Mouse (Mus musculus) E14TG2a.4 (cell line): ENCODE results near the gene Zfp319.
A peak's percentile ranks its signal among the peaks of the same experiment; 100 is the strongest.

Experiments
- H3K27me3 ChIP-seq: 2 replicates; pipeline ENCODE4 v1.6.1; 2014; ENCODE audit warnings: low read length, control low read depth; ENCODE audit not compliant: insufficient read depth
- H3K36me3 ChIP-seq: 2 replicates; pipeline ENCODE4 v1.6.1; 2014; ENCODE audit warnings: low read length, control low read depth; ENCODE audit not compliant: insufficient read depth
- H3K4me1 ChIP-seq: replicated peaks from 2 replicates; pipeline ENCODE4 v1.6.1; 2014; ENCODE audit warnings: low read depth, low read length, control low read depth
- H3K4me3 ChIP-seq: replicated peaks from 2 replicates; pipeline ENCODE4 v1.5.1; 2014; ENCODE audit warnings: mild to moderate bottlenecking, low read length
- H3K9me3 ChIP-seq: 2 replicates; pipeline ENCODE4 v1.6.1; 2014; ENCODE audit warnings: low read length, control low read depth
- CTCF ChIP-seq: conservative IDR thresholded peaks from 2 replicates; pipeline ENCODE4 v1.5.1; 2014; ENCODE audit warnings: low read length
- NANOG ChIP-seq: IDR thresholded peaks from 2 replicates; pipeline ENCODE4 v1.6.1; 2014; ENCODE audit warnings: borderline replicate concordance, low read length, mixed read lengths
- POU5F1 ChIP-seq: IDR thresholded peaks from 2 replicates; pipeline ENCODE4 v1.6.1; 2014; ENCODE audit warnings: low read length, borderline replicate concordance

Gene Zfp319

DNA sequence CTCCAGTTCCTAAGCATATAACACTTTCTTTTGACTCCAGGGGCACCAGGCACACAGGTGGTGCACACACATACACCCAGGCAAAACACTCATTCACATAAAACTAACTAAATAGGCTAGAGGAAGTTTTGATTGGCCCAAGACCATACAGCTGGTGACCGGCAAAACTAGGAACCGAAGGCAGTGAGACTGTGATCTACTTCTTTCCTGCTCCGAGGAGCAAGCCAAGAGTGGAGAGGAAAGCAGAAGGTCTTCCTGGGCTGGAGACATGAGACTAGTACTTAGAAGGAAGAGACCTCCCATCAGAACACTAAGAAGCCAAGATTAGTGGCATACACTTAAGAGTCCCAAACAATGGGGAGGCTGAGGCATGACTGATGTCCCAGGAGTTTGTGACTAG lies 8.5 kb downstream of the Zfp319 start:
- no peak for TF ChIP-seq NANOG
- TF ChIP-seq CTCF: no peak
- TF ChIP-seq POU5F1: no peak
- peaks cover 97% of the 10 kb centered on the region for H3K27me3 ChIP-seq

DNA sequence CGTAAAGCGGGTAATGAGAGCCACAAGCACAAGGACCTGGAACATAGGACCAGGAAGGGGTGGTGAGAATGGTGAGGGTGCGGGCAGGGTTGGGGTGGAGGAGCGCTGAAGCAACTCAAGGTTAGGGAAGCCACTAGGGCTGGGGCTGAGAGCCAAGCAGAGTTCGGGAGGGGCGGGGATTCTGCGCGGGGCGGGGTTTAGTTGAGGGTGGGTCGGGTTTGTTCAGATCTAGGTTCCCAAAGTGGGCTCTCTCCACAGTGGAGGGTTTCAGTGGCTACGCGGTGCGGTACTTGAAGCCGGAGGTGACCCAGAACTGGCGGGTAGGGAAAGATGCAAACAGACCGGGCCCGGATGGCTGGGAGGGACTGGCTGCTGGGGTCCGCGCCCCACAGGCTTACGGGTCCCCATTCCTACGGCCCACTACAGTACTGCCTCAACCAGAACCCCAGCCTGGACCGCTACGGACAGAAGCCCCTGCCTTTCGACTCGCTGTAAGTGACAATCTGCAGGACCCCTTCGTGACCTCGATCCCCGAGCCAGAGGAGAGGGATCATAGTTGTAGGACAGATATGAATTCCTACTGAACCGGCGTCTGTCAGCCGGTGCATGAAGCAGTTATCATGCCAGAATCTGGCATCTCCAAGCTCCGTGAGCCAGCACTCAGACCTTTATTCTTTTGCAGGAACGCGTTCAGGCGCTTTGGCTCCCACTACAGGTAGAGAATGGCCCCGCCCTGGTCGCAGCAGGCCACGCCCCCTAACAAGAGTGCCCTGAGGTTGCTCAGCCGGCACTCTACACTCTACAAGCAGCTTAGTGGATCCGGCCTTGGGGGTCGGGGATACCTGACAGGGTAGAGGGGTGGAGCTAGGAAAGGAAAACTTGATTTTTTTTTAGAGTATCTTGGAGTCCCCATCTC lies 11.3 kb downstream of the Zfp319 start:
- H3K9me3 ChIP-seq: no peaks in the 10 kb centered on the region
- H3K4me1 ChIP-seq: peaks cover 22% of the 10 kb centered on the region
- peak overlapping the region; percentile 81 for H3K4me3 ChIP-seq
- TF ChIP-seq NANOG: no peak
- no peak for TF ChIP-seq POU5F1
- peaks cover 79% of the 10 kb centered on the region for H3K27me3 ChIP-seq
- H3K36me3 ChIP-seq: peaks cover 1% of the 10 kb centered on the region; the same call in 1 of the 2 replicates

More for the DNA sequence above, 8.5 kb downstream of the Zfp319 start:
- Histone ChIP-seq H3K4me3 (no peak overlapping the region), H3K9me3 (no peaks in the 10 kb centered on the region), H3K36me3 (peaks cover 21% of the 10 kb centered on the region), H3K4me1 (peaks cover 32% of the 10 kb centered on the region)

DNA sequence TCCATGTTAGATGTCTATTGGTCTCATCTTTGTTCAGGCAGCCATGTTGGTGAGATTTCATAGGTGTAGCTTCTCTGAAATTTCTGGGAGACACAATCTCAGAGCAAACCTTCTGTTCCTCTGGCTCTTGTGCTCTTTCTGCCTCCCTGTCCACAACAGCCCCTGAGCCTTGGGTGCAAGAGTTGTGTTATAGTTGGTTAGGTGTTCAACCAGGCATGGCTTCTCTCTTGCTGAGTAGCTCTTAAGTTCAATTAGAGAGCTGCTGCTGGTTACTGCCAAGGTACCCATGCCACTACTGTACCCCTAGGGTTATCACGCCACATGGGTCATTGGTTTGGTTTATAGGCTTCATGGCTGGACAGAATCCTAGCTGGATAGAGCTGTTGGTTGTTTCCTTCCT lies 16.4 kb downstream of the Zfp319 start:
- H3K4me1 ChIP-seq: peaks cover 25% of the 10 kb centered on the region
- H3K4me3 ChIP-seq: no peak overlapping the region
- no peaks in the 10 kb centered on the region for H3K36me3 ChIP-seq
- TF ChIP-seq CTCF: no peak
- no peak for TF ChIP-seq POU5F1
- no peak for TF ChIP-seq NANOG
- peaks cover 39% of the 10 kb centered on the region for H3K27me3 ChIP-seq
- H3K9me3 ChIP-seq: no peaks in the 10 kb centered on the region

DNA sequence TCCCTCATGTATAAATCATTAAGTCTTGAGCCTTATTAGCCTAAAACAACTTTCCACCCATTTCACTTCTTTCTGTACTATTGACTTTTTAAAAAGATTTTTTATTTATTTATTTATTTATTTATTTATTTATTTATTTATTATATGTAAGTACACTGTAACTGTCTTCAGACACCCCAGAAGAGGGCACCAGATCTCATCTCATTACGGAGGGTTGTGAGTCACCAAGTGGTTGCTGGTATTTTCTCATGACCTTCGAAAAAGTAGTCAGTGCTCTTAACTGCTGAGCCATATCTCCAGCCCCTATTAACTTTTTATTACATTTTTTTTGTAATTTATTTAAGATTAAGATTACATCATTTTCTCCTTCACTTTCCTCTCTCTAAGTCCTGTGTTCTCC lies 17.0 kb downstream of the Zfp319 start:
- TF ChIP-seq CTCF (no peak), POU5F1 (no peak), NANOG (no peak)
- H3K9me3 ChIP-seq: no peaks in the 10 kb centered on the region
- no peaks in the 10 kb centered on the region for H3K36me3 ChIP-seq
- H3K4me1 ChIP-seq: peaks cover 22% of the 10 kb centered on the region
- peaks cover 33% of the 10 kb centered on the region for H3K27me3 ChIP-seq
- H3K4me3 ChIP-seq: no peak overlapping the region

DNA sequence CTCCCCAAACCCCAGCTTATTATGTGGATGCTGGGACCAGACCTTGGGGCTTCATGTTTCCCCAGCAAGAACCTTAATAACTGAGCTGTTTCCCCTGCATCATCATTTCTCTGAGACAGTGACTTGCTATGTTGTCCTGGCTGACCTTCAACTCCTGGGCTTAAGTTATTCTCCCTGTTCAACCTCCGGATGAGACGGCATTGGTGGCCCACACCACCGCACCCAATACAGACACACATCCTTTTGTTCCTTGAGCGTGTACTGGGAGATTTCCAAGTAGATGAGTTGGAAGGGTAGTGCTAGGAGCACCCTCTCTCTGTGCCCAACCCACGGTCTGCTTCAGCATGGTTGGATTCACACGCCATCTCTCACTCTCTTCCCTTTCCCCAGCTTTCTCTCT lies 17.9 kb downstream of the Zfp319 start:
- Histone ChIP-seq H3K27me3 (peaks cover 25% of the 10 kb centered on the region), H3K4me3 (no peak overlapping the region), H3K36me3 (no peaks in the 10 kb centered on the region), H3K9me3 (no peaks in the 10 kb centered on the region), H3K4me1 (peaks cover 22% of the 10 kb centered on the region)
- no peak for TF ChIP-seq NANOG
- TF ChIP-seq CTCF: no peak
- TF ChIP-seq POU5F1: no peak

DNA sequence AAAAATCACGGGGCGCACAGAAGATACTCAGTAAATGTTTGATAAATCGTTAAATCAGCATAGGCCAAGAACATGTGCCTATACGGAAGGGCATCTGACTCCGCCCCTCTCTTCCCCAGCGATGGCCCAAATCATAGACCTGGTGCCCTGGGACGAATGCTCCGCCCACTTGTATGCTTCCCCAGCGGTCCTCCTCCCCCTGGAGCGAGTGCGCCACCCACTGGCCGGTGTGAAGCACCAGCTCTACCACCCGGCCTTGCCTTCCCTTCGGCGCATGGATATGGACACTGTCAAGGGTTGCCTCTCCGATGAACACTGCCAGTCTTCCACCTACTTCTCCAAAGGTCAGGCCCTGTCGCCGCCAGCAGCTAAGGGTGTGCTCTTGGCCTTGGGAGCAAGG lies 18.9 kb downstream of the Zfp319 start:
- peak overlapping the region; percentile 43; the same call in 1 of the 2 replicates for H3K4me3 ChIP-seq
- no peaks in the 10 kb centered on the region for H3K9me3 ChIP-seq
- no peaks in the 10 kb centered on the region for H3K36me3 ChIP-seq
- H3K27me3 ChIP-seq: peaks cover 16% of the 10 kb centered on the region
- H3K4me1 ChIP-seq: peaks cover 22% of the 10 kb centered on the region
- TF ChIP-seq CTCF (peak; percentile 52), NANOG (no peak)

DNA sequence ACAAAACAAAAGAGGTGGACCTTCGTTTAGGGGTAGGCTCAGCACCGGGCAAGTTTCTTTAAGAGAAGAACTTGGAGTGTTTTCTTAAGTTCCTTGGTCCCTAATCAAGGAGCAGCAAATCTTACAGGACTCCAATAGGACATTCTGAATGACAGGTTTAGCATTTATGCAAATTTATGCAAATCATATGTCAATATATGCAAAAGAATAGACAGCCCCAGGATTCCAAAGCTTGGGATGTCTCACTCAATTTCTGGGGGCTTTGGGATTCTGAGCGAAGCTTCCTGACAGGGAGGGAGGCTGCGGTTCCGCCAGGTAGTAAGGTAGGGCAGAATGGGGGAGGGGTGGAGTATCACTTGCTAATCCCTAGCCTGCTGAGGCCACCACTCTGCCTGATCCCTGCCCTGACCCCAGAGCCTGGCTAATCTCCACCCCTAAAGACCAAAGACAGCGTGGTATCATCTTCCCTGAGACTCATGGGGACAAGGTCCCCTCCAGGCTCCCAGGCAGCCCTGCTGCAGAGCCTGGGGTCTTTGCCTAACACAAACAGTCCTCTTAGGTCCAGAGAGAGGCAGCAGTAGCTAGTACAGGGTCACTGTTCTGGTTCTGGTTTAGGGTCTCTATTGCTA lies 21.3 kb downstream of the Zfp319 start, which contains the start of gene Tepp:
Gene Tepp (plus strand): TSS at position 225 of the 629 bp plus-strand sequence.
- peaks cover 22% of the 10 kb centered on the region for H3K4me1 ChIP-seq
- H3K9me3 ChIP-seq: no peaks in the 10 kb centered on the region
- peaks cover 11% of the 10 kb centered on the region for H3K27me3 ChIP-seq
- TF ChIP-seq CTCF (no peak), POU5F1 (peak; percentile 58; the same call in 1 of the 2 replicates), NANOG (no peak)
- no peaks in the 10 kb centered on the region for H3K36me3 ChIP-seq
- H3K4me3 ChIP-seq: 0 out of 2 replicates have a peak within 1 kb of the TSS, but pooled peaks have one; percentile 1

DNA sequence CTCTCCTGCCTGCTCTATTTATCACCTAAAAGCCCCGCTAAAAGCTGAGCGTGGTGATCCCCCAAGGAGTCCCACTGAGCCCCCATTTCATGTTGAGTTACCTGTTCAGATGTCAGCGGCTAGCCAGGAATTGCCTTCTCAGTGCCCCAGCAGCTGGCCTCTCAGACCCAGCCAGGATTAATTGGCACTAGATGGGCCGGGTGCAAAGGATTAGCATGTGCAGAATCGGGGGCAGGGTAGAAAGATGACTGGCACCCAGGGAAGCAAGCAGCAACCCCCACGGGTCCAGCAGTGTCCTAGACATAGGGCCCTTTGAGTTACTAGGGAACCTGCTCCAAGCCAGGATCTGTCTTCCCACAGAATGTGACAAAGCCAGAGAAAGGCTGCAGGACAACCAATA lies 25.3 kb downstream of the Zfp319 start, which contains the start of gene Cngb1:
Gene Cngb1 (minus strand): TSS at position 155 of the 400 bp plus-strand sequence.
- H3K4me1 ChIP-seq: peaks cover 12% of the 10 kb centered on the region
- no peaks in the 10 kb centered on the region for H3K36me3 ChIP-seq
- H3K4me3 ChIP-seq: no peak within 1 kb of the TSS
- no peaks in the 10 kb centered on the region for H3K9me3 ChIP-seq
- H3K27me3 ChIP-seq: no peaks in the 10 kb centered on the region
- no peak for TF ChIP-seq CTCF
- TF ChIP-seq NANOG: no peak
- no peak for TF ChIP-seq POU5F1

DNA sequence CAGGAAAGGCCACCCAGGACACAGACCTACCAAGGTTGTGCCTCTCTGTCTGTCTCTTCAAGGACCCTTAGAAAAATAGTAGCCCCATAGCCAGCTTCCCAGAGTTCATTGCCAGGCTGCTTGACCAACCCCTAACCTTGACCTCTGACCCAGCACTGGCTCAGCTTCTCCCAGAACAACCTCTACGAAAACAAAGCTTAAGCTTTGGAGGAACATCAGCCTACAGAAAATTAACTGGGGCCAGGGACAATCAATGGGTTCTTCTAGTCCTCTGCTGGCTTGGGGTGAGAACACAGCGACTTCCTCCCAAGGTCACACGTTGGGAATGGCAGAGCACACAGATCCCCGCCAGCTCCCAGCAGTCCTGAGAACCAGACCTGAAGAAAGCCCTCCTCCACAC lies 26.2 kb downstream of the Zfp319 start:
- Histone ChIP-seq H3K4me1 (peaks cover 8% of the 10 kb centered on the region), H3K36me3 (no peaks in the 10 kb centered on the region), H3K9me3 (no peaks in the 10 kb centered on the region), H3K4me3 (no peak overlapping the region), H3K27me3 (no peaks in the 10 kb centered on the region)
- TF ChIP-seq CTCF: no peak
- no peak for TF ChIP-seq NANOG
- TF ChIP-seq POU5F1: no peak
